Mouse (Mus musculus) spleen, adult 2 months (tissue): ENCODE measurements around the gene 1700007K13Rik. TPM values are rescaled to one million over a fixed set of nuclear protein-coding genes. Genes with fewer than 3 reads are reported as not detected.

Source experiments
- DNase-seq, 2 experiments: peaks; one replicate each; pipeline versions ENCODE4 v3.0.0 to v3.0.0-alpha.2; 2012 to 2021; ENCODE audit warnings: low spot score in 2 of 2, low read depth in 1 of 2
- H3K27ac ChIP-seq: fragments of 200-500 bp; 2 replicates; pipeline ENCODE4 v1.5.1; 2012; ENCODE audit warnings: low read length, inconsistent platforms; ENCODE audit not compliant: insufficient read depth
- H3K27me3 ChIP-seq: fragments of 200-500 bp; 2 replicates; pipeline ENCODE4 v1.6.1; 2012; ENCODE audit warnings: mild to moderate bottlenecking, moderate library complexity, low read length, inconsistent platforms; ENCODE audit not compliant: control insufficient read depth, insufficient read depth
- H3K36me3 ChIP-seq: fragments of 200-500 bp; 2 replicates; pipeline ENCODE4 v1.6.1; 2012; ENCODE audit warnings: mild to moderate bottlenecking, low read length, inconsistent platforms; ENCODE audit not compliant: control insufficient read depth, insufficient read depth
- H3K4me1 ChIP-seq: fragments of 200-500 bp; 2 replicates; pipeline ENCODE4 v1.6.1; 2011; ENCODE audit warnings: inconsistent platforms; ENCODE audit not compliant: control insufficient read depth, insufficient read depth, insufficient read length
- H3K4me3 ChIP-seq: fragments of 200-500 bp; 2 replicates; pipeline ENCODE4 v1.5.1; 2011; ENCODE audit warnings: mild to moderate bottlenecking, inconsistent platforms; ENCODE audit not compliant: insufficient read depth, insufficient read length; ENCODE audit errors: extremely low read depth
- CTCF ChIP-seq: fragments of 200-500 bp; IDR thresholded peaks from 2 replicates; pipeline ENCODE4 v1.5.1; 2011; ENCODE audit warnings: mild to moderate bottlenecking, inconsistent platforms; ENCODE audit not compliant: insufficient read depth, insufficient read length, insufficient replicate concordance; ENCODE audit errors: extremely low read depth
- POLR2A ChIP-seq: fragments of 200-500 bp; IDR thresholded peaks from 2 replicates; pipeline ENCODE4 v1.6.1; 2011; ENCODE audit warnings: low read depth, low read length, inconsistent platforms
- WGBS: fragments of 180-500 bp; shearing (Covaris S2); methylation state at CpG from one replicate; pipeline ENCODE4 v1.1.7; 2018; 5-methylcytosine and 5-hydroxymethylcytosine counted together
- polyA plus RNA-seq: library from polyadenylated mRNA; depleted of rRNA; stranded (reverse); fragments of >200 nt; gene quantifications from 2 replicates; pipeline ENCODE4 v1.2.3, GENCODE M21; 2012

The 1700007K13Rik gene
- polyA plus RNA-seq, 1 experiment: not detected

- WGBS: 76% methylated on average over 3 of the region's 3 CpGs
- no peaks in the 10 kb centered on the region for H3K36me3 ChIP-seq
- H3K27ac ChIP-seq: no peak within 1 kb of the TSS
- no peak for TF ChIP-seq POLR2A
- TF ChIP-seq CTCF: no peak
- H3K27me3 ChIP-seq: no peaks in the 10 kb centered on the region
- H3K4me3 ChIP-seq: no peak within 1 kb of the TSS
- no peaks in the 10 kb centered on the region for H3K4me1 ChIP-seq
- DNase-seq: no peak
Observed at GRCm38 (mm10) chr2:28505795-28506194, 39.7 kb upstream of the 1700007K13Rik start, which contains the start of gene Gm10134. Gene Gm10134, plus strand, starts transcription at chr2:28506095.

- TF ChIP-seq CTCF: no peak
- no peak for TF ChIP-seq POLR2A
- DNase-seq: no peak
- no peak overlapping the region for H3K27ac ChIP-seq
- no peaks in the 10 kb centered on the region for H3K27me3 ChIP-seq
- 90% methylated on average over 13 of the region's 13 CpGs for WGBS
- no peak overlapping the region for H3K4me3 ChIP-seq
- H3K36me3 ChIP-seq: no peaks in the 10 kb centered on the region
- H3K4me1 ChIP-seq: no peaks in the 10 kb centered on the region
Observed at GRCm38 (mm10) chr2:28504676-28505075, 38.5 kb upstream of the 1700007K13Rik start.

DNA sequence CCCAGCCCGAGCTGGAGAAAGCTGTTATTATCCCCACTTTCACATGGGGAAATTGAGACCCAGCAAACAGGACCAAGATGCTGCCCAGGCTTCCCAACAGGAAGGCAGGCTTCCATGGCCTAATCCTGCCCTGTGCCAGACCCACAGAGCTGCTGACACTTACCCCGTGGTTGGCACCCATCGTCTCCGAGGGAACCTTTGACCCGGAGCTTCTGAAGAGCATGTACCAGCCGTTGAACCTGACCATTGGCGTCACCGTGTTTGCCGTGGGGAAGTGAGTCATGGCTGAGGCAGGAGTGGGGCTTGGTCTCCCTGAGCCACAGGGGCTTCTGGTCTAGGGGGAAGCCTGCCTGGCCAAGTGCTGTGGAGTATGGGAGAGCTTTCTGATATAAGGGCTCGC is 36.9 kb upstream of the 1700007K13Rik start:
- H3K4me3 ChIP-seq: no peak overlapping the region
- H3K27me3 ChIP-seq: no peaks in the 10 kb centered on the region
- H3K27ac ChIP-seq: no peak overlapping the region
- H3K4me1 ChIP-seq: no peaks in the 10 kb centered on the region
- no peaks in the 10 kb centered on the region for H3K36me3 ChIP-seq
- DNase-seq: no peak
- 70% methylated on average over 10 of the region's 10 CpGs for WGBS
- TF ChIP-seq CTCF (no peak), POLR2A (no peak)

GRCm38 (mm10) chr2:28498431-28498830 is 32.3 kb upstream of the 1700007K13Rik start:
- WGBS: 37% methylated on average over 4 of the region's 4 CpGs
- DNase-seq: no peak

GRCm38 (mm10) chr2:28497561-28497960 is 31.4 kb upstream of the 1700007K13Rik start:
- DNase-seq: no peak
- Histone ChIP-seq H3K4me3 (no peak overlapping the region), H3K27me3 (no peaks in the 10 kb centered on the region), H3K27ac (no peak overlapping the region), H3K36me3 (no peaks in the 10 kb centered on the region), H3K4me1 (no peaks in the 10 kb centered on the region; the same call in 1 of the 2 replicates)
- no peak for TF ChIP-seq POLR2A
- no peak for TF ChIP-seq CTCF
- 84% methylated on average over 5 of the region's 5 CpGs for WGBS

More at GRCm38 (mm10) chr2:28498431-28498830, 32.3 kb upstream of the 1700007K13Rik start:
- Histone ChIP-seq H3K36me3 (no peaks in the 10 kb centered on the region), H3K4me1 (no peaks in the 10 kb centered on the region; the same call in 1 of the 2 replicates), H3K27ac (no peak overlapping the region), H3K27me3 (no peaks in the 10 kb centered on the region), H3K4me3 (no peak overlapping the region)
- TF ChIP-seq CTCF: no peak
- no peak for TF ChIP-seq POLR2A

DNA sequence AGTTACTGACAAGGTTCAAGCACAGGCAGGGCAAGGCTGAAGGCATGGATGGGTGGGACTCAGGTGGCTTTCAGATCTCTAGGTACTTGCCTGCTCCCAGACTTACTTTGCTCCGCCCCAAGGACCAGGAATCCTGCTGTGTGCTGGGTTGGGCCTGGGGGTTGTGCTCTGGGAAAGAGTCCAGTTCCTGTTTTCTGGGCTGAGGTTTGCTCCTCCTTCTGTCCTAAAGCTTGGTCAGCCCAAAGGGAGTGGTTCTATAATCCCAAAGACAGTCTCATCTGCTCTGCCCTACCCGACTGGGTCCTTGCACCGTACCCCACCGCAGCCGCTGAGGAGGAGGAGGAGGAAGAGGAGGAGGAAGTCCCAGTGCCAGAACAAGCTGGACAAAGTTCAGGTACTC is 30.5 kb upstream of the 1700007K13Rik start, which contains the start of gene Gbgt1:
TSS of gene Gbgt1 (plus strand) at position 221 of the 400 bp plus-strand sequence.
- TF ChIP-seq POLR2A (no peak), CTCF (no peak)
- 87% methylated on average over 5 of the region's 5 CpGs for WGBS
- H3K4me1 ChIP-seq: no peaks in the 10 kb centered on the region; the same call in 1 of the 2 replicates
- no peaks in the 10 kb centered on the region for H3K36me3 ChIP-seq
- no peak within 1 kb of the TSS; the same call in 1 of the 2 replicates for H3K4me3 ChIP-seq
- H3K27ac ChIP-seq: no peak within 1 kb of the TSS
- no peaks in the 10 kb centered on the region for H3K27me3 ChIP-seq
- no peak for DNase-seq

GRCm38 (mm10) chr2:28495801-28496595 is 29.9 kb upstream of the 1700007K13Rik start:
- Histone ChIP-seq H3K36me3 (no peaks in the 10 kb centered on the region), H3K27me3 (no peaks in the 10 kb centered on the region), H3K27ac (no peak overlapping the region), H3K4me1 (no peaks in the 10 kb centered on the region; the same call in 1 of the 2 replicates), H3K4me3 (no peak overlapping the region)
- WGBS: 85% methylated on average over 16 of the region's 16 CpGs
- TF ChIP-seq CTCF: no peak
- TF ChIP-seq POLR2A: no peak
- DNase-seq: no peak
